Mouse (Mus musculus): ENCODE data around the gene Ddx47.

Ddx47 gene

GRCm38 (mm10) chr6:135011048-135011733 is at the start of gene Ddx47:
Ddx47 (plus strand) TSS chr6:135011612.
- peak; percentile 84 for DNase-seq (ENCODE audit: low read depth)

- DNase-seq (ENCODE audit: low read depth) = no peak
Observed at GRCm38 (mm10) chr6:134961858-134962517, 49.4 kb upstream of the Ddx47 start.

- DNase-seq (ENCODE audit: low read depth) = no peak
Observed at GRCm38 (mm10) chr6:134962518-134962893, 48.9 kb upstream of the Ddx47 start.

GRCm38 (mm10) chr6:134963910-134964309 is 47.5 kb upstream of the Ddx47 start:
- no peak for DNase-seq (ENCODE audit: low read depth)

- no peak for DNase-seq (ENCODE audit: low read depth)
Observed at GRCm38 (mm10) chr6:134966681-134967080, 44.7 kb upstream of the Ddx47 start.

GRCm38 (mm10) chr6:134968326-134968725 is 43.1 kb upstream of the Ddx47 start:
- no peak for DNase-seq (ENCODE audit: low read depth)

- DNase-seq (ENCODE audit: low read depth) = no peak
Observed at GRCm38 (mm10) chr6:134969498-134969897, 41.9 kb upstream of the Ddx47 start.

- no peak for DNase-seq (ENCODE audit: low read depth)
Observed at GRCm38 (mm10) chr6:134972096-134972495, 39.3 kb upstream of the Ddx47 start.

GRCm38 (mm10) chr6:134976628-134977027 is 34.8 kb upstream of the Ddx47 start:
- DNase-seq (ENCODE audit: low read depth) = no peak

- no peak for DNase-seq (ENCODE audit: low read depth)
Observed at GRCm38 (mm10) chr6:134981231-134982062, 30.0 kb upstream of the Ddx47 start, which contains the start of gene Apold1. Apold1 (plus strand) TSS chr6:134981718.

- peak; percentile 59 for DNase-seq (ENCODE audit: low read depth)
Observed at GRCm38 (mm10) chr6:134983529-134984370, 27.7 kb upstream of the Ddx47 start.

GRCm38 (mm10) chr6:134984748-134985147 is 26.7 kb upstream of the Ddx47 start:
- DNase-seq (ENCODE audit: low read depth) = no peak

GRCm38 (mm10) chr6:134988377-134988776 is 23.0 kb upstream of the Ddx47 start:
- no peak for DNase-seq (ENCODE audit: low read depth)

GRCm38 (mm10) chr6:134990674-134991073 is 20.7 kb upstream of the Ddx47 start:
- no peak for DNase-seq (ENCODE audit: low read depth)

GRCm38 (mm10) chr6:134994031-134994651 is 17.3 kb upstream of the Ddx47 start:
- DNase-seq (ENCODE audit: low read depth) = no peak

- no peak for DNase-seq (ENCODE audit: low read depth)
Observed at GRCm38 (mm10) chr6:134994985-134995384, 16.4 kb upstream of the Ddx47 start.

GRCm38 (mm10) chr6:134996918-134997317 is 14.5 kb upstream of the Ddx47 start:
- no peak for DNase-seq (ENCODE audit: low read depth)

- no peak for DNase-seq (ENCODE audit: low read depth)
Observed at GRCm38 (mm10) chr6:134998076-134998475, 13.3 kb upstream of the Ddx47 start.

- no peak for DNase-seq (ENCODE audit: low read depth)
Observed at GRCm38 (mm10) chr6:134998781-134999180, 12.6 kb upstream of the Ddx47 start.

GRCm38 (mm10) chr6:135000272-135000671 is 11.1 kb upstream of the Ddx47 start:
- no peak for DNase-seq (ENCODE audit: low read depth)

GRCm38 (mm10) chr6:135001991-135002390 is 9.4 kb upstream of the Ddx47 start:
- DNase-seq (ENCODE audit: low read depth) = no peak
